ENCODE assay signal across 10 mouse cellular contexts in the genomic region with DNA sequence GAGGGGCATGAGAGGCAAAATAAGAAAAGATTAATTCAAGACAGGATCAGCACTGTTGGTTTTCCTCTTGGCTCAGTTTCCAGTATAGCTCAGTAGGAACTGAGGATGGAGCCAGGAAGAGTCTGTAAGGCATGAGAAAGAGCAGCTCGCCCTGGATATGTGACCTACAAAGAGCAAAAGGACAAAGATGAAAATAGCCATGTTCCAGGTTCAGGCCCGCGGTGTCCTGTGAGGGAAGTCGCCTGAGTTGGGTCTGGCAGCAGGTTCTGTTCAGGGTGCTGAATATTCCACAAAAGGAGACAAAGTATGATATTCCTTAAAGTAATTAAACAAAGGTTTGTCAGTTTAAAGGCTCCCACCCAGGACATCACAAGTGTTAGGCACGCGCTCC. TPM values are rescaled to one million over a fixed set of nuclear protein-coding genes. Genes with fewer than 3 reads are reported as not detected.
A peak's percentile ranks its signal among the peaks of the same experiment; 100 is the strongest.
DNase-seq lines count a peak whose midpoint lies in the region; ATAC-seq and TF ChIP-seq lines count a peak whose summit lies in the region.
"Had no signal": no experiment of that assay in that cellular context is flagged by ENCODE, and none has a peak within 500 bp of the region (broad histone marks: within the 10 kb centered on the region; RNA-seq: fewer than 3 reads in every experiment).

No protein-coding gene starts in this region.

- H3K4me1 ChIP-seq in cerebellum, adult 2 months (ENCODE audit: control insufficient read depth, insufficient read depth, low read length), result peaks cover 60% of the 10 kb centered on the region
- H3K4me1 ChIP-seq in midbrain, embryonic 10.5 days, result peaks cover 87% of the 10 kb centered on the region
- H3K4me1 ChIP-seq in midbrain, postnatal 0 days (ENCODE audit: insufficient read depth, low read length), result peaks cover 28% of the 10 kb centered on the region
- H3K4me1 ChIP-seq in intestine, embryonic 14.5 days (replicated peaks; ENCODE audit: control insufficient read depth, insufficient read depth, low read length), result peaks cover 28% of the 10 kb centered on the region
- H3K4me1 ChIP-seq in small intestine, adult 2 months (ENCODE audit: control insufficient read depth, insufficient read depth, insufficient read length, low read length), result peaks cover 39% of the 10 kb centered on the region
- H3K4me1 ChIP-seq in lung, adult 2 months (ENCODE audit: control insufficient read depth, insufficient read depth, low read length), result peaks cover 19% of the 10 kb centered on the region

- peak overlapping the region; percentile 4; the same call in 1 of the 2 replicates for H3K27ac ChIP-seq in cerebellum, adult 2 months (ENCODE audit: insufficient read depth, low read length)
- peak overlapping the region; percentile 95 for H3K27ac ChIP-seq in midbrain, embryonic 10.5 days (replicated peaks)
- H3K27ac ChIP-seq in midbrain, postnatal 0 days (ENCODE audit: low read depth, low read length), result no peak overlapping the region
- no peak overlapping the region for H3K27ac ChIP-seq in intestine, embryonic 14.5 days (ENCODE audit: low read depth)
- peak overlapping the region; percentile 74 for H3K27ac ChIP-seq in small intestine, adult 2 months (ENCODE audit: insufficient read depth, low read depth, low read length)

- TF ChIP-seq POLR2A in cerebellum, adult 2 months (IDR thresholded peaks at IDR 0.05; ENCODE audit: borderline replicate concordance, insufficient read depth, low read length), result no peak
- TF ChIP-seq POLR2A in small intestine, adult 2 months (IDR thresholded peaks at IDR 0.05; ENCODE audit: low read depth, low read length), result no peak
- TF ChIP-seq POLR2A in lung, adult 2 months (IDR thresholded peaks at IDR 0.05; ENCODE audit: borderline replicate concordance, extremely low read depth, low read depth, low read length), result no peak

- H3K27me3 ChIP-seq in cerebellum, adult 2 months (ENCODE audit: control insufficient read depth, insufficient read depth, low read length), result no peaks in the 10 kb centered on the region
- no peaks in the 10 kb centered on the region for H3K27me3 ChIP-seq in midbrain, embryonic 10.5 days (ENCODE audit: low read depth, poor library complexity, severe bottlenecking)
- H3K27me3 ChIP-seq in midbrain, postnatal 0 days (ENCODE audit: insufficient read depth, low read length), result no peaks in the 10 kb centered on the region
- H3K27me3 ChIP-seq in intestine, embryonic 14.5 days (replicated peaks; ENCODE audit: control insufficient read depth, insufficient read depth, low read length), result no peaks in the 10 kb centered on the region
- H3K27me3 ChIP-seq in small intestine, adult 2 months (ENCODE audit: control insufficient read depth, insufficient read depth, low read length), result no peaks in the 10 kb centered on the region
- H3K27me3 ChIP-seq: limb, embryonic 12.5 days had no signal

- H3K36me3 ChIP-seq in midbrain, embryonic 10.5 days, result peaks cover 22% of the 10 kb centered on the region
- no peaks in the 10 kb centered on the region for H3K36me3 ChIP-seq in midbrain, postnatal 0 days (ENCODE audit: insufficient read depth, low read length)
- H3K36me3 ChIP-seq in intestine, embryonic 14.5 days (ENCODE audit: control insufficient read depth, insufficient read depth, low read length), result peaks cover under 1% of the 10 kb centered on the region; the same call in 1 of the 2 replicates
- peaks cover 3% of the 10 kb centered on the region; the same call in 1 of the 2 replicates for H3K36me3 ChIP-seq in small intestine, adult 2 months (ENCODE audit: control insufficient read depth, insufficient read depth, low read length)
- H3K36me3 ChIP-seq: limb, embryonic 12.5 days had no signal

- no peak for ATAC-seq in midbrain, postnatal 0 days (ENCODE audit: low FRiP score)
- no peak for ATAC-seq in intestine, embryonic 14.5 days (replicated peaks; ENCODE audit: low FRiP score, low TSS enrichment, low read depth)

- H3K4me2 ChIP-seq in midbrain, postnatal 0 days (ENCODE audit: low read depth, low read length, poor library complexity, severe bottlenecking), result no peak overlapping the region
- no peak overlapping the region for H3K4me2 ChIP-seq in intestine, embryonic 14.5 days (ENCODE audit: low read length)
- H3K4me2 ChIP-seq: limb, embryonic 12.5 days had no signal

- WGBS in cerebellum, adult 2 months, result 19% methylated on average over 6 of the region's 6 CpGs
- 80% methylated on average over 6 of the region's 6 CpGs for WGBS in midbrain, embryonic 10.5 days
- 57% methylated on average over 6 of the region's 6 CpGs for WGBS in midbrain, postnatal 0 days
- 68% methylated on average over 6 of the region's 6 CpGs for WGBS in intestine, embryonic 14.5 days
- WGBS in small intestine, adult 2 months, result 27% methylated on average over 6 of the region's 6 CpGs
- 45% methylated on average over 6 of the region's 6 CpGs for WGBS in lung, adult 2 months

- no peaks in the 10 kb centered on the region for H3K9me3 ChIP-seq in midbrain, embryonic 10.5 days (replicated peaks)
- H3K9me3 ChIP-seq in midbrain, postnatal 0 days (ENCODE audit: low read length), result no peaks in the 10 kb centered on the region
- H3K9me3 ChIP-seq in intestine, embryonic 14.5 days (ENCODE audit: control insufficient read depth, low read length), result no peaks in the 10 kb centered on the region
- H3K9me3 ChIP-seq: limb, embryonic 12.5 days had no signal

- H3K9ac ChIP-seq in midbrain, postnatal 0 days (replicated peaks; ENCODE audit: low read length, poor library complexity, severe bottlenecking), result no peak overlapping the region
- no peak overlapping the region for H3K9ac ChIP-seq in intestine, embryonic 14.5 days (ENCODE audit: low read length)
- H3K9ac ChIP-seq: limb, embryonic 12.5 days had no signal

- TF ChIP-seq CTCF in cerebellum, adult 2 months (IDR thresholded peaks at IDR 0.05; ENCODE audit: borderline replicate concordance, insufficient read depth, low read depth, low read length), result no peak
- TF ChIP-seq CTCF in midbrain, postnatal 0 days (IDR thresholded peaks at IDR 0.05), result no peak
- TF ChIP-seq CTCF in small intestine, adult 2 months (IDR thresholded peaks at IDR 0.05; ENCODE audit: extremely low read depth, insufficient read length, insufficient replicate concordance, low read depth, low read length), result no peak
- TF ChIP-seq CTCF in lung, adult 2 months (IDR thresholded peaks at IDR 0.05; ENCODE audit: insufficient read depth, low read length), result no peak

- no peak overlapping the region for H3K4me3 ChIP-seq in cerebellum, adult 2 months (replicated peaks; ENCODE audit: insufficient read depth, low read depth, low read length)
- H3K4me3 ChIP-seq in midbrain, embryonic 10.5 days, result 0 out of 2 replicates have a peak overlapping the region, but pooled peaks have one; percentile 51
- H3K4me3 ChIP-seq in midbrain, postnatal 0 days (ENCODE audit: low read depth, low read length), result no peak overlapping the region
- H3K4me3 ChIP-seq in intestine, embryonic 14.5 days (ENCODE audit: low read depth, low read length), result no peak overlapping the region
- H3K4me3 ChIP-seq in small intestine, adult 2 months (ENCODE audit: low read depth, low read length), result no peak overlapping the region
- no peak overlapping the region for H3K4me3 ChIP-seq in lung, adult 2 months (replicated peaks; ENCODE audit: extremely low read depth, low read depth, low read length)
- H3K4me3 ChIP-seq: limb, embryonic 12.5 days had no signal

- peak in 1 of 2 experiments; percentile 67 for DNase-seq in cerebellum, adult 2 months
- no peak for DNase-seq in cerebellum, adult 18-20 months
- DNase-seq in midbrain, embryonic 10.5 days (ENCODE audit: low spot score), result no peak
- no peak for DNase-seq in midbrain, postnatal 0 days (ENCODE audit: low spot score)
- DNase-seq in intestine, embryonic 14.5 days (ENCODE audit: low spot score), result peak; percentile 50
- no peak for DNase-seq in adrenal gland, adult 8-10 months
- no peak for DNase-seq in lung, adult 2 months
- DNase-seq: lung, postnatal 4 days had no signal

RNA-seq across cellular contexts. Expression of gene Trak1, which starts 14.5 kb away (rescaled TPM):
- polyA plus RNA-seq in cerebellum, adult 2 months (2012; rRNA removed), result 103 TPM in 2 replicates
- polyA plus RNA-seq in midbrain, embryonic 10.5 days (2016; fragmentation: Nextera tagmentation; extraction: Ambion mirVana), result 26.5 and 29.7 TPM in 2 replicates
- 107 and 154 TPM in 2 replicates for total RNA-seq in midbrain, postnatal 0 days (2014; rRNA removed)
- polyA plus RNA-seq in midbrain, postnatal 0 days (2015; fragmentation: Nextera tagmentation; extraction: Ambion mirVana), result 58.7 and 61.6 TPM in 2 replicates
- 23.4 and 26.1 TPM in 2 replicates for polyA plus RNA-seq in intestine, embryonic 14.5 days (2014; fragmentation: Nextera tagmentation; extraction: Ambion mirVana)
- 55.4 and 99.8 TPM in 2 replicates for polyA plus RNA-seq in small intestine, adult 2 months (2012; rRNA removed)
- total RNA-seq in adrenal gland, adult 8-10 months (2022), result 10 to 100 TPM; 59.3 to 80.6 (median 74.3) TPM
- 73.9 and 88.5 TPM in 2 replicates for polyA plus RNA-seq in lung, adult 2 months (2012; rRNA removed)

RNA-seq across cellular contexts. Expression of gene Ulk4, which starts 34.8 kb away (rescaled TPM):
- 2.1 and 2.5 TPM in 2 replicates for polyA plus RNA-seq in cerebellum, adult 2 months (2012; rRNA removed)
- 147 and 155 TPM in 2 replicates for polyA plus RNA-seq in midbrain, embryonic 10.5 days (2016; fragmentation: Nextera tagmentation; extraction: Ambion mirVana)
- 8.1 and 8.6 TPM in 2 replicates for total RNA-seq in midbrain, postnatal 0 days (2014; rRNA removed)
- polyA plus RNA-seq in midbrain, postnatal 0 days (2015; fragmentation: Nextera tagmentation; extraction: Ambion mirVana), result 68.0 and 80.0 TPM in 2 replicates
- polyA plus RNA-seq in intestine, embryonic 14.5 days (2014; fragmentation: Nextera tagmentation; extraction: Ambion mirVana), result 113 and 122 TPM in 2 replicates
- 0.51 and 0.65 TPM in 2 replicates for polyA plus RNA-seq in small intestine, adult 2 months (2012; rRNA removed)
- 1 to 10 TPM; 1.7 to 4.8 (median 2.6) TPM for total RNA-seq in adrenal gland, adult 8-10 months (2022)
- polyA plus RNA-seq in lung, adult 2 months (2012; rRNA removed), result 10.6 and 14.9 TPM in 2 replicates

Comparison
In these comparisons a context has a peak if more than half of its experiments do, and no peak if none do; other contexts are left out.
1. H3K27ac ChIP-seq: peak in cerebellum, adult 2 months (single experiment), midbrain, embryonic 10.5 days (single experiment) and small intestine, adult 2 months (single experiment); none in midbrain, postnatal 0 days (single experiment) and intestine, embryonic 14.5 days (single experiment).